Mouse (Mus musculus) C3H10T1/2 (cell line): Measurements from ENCODE around the gene Pald1. TPM values are rescaled to one million over a fixed set of nuclear protein-coding genes. Genes with fewer than 3 reads are reported as not detected.

Source experiments
- polyA plus RNA-seq, 2 experiments: library from polyadenylated mRNA; unstranded; fragments of >200 nt; fragmentation: generic; extraction: Trizol; gene quantifications; one replicate each; pipeline ENCODE4 v1.2.1; 2012; ENCODE audit warnings: missing spikeins in 2 of 2

Pald1 gene
- polyA plus RNA-seq: 10 to 100 TPM in 1 of 2 experiments, 1 to 10 TPM in 1; 4.8 to 10.1 TPM

DNA sequence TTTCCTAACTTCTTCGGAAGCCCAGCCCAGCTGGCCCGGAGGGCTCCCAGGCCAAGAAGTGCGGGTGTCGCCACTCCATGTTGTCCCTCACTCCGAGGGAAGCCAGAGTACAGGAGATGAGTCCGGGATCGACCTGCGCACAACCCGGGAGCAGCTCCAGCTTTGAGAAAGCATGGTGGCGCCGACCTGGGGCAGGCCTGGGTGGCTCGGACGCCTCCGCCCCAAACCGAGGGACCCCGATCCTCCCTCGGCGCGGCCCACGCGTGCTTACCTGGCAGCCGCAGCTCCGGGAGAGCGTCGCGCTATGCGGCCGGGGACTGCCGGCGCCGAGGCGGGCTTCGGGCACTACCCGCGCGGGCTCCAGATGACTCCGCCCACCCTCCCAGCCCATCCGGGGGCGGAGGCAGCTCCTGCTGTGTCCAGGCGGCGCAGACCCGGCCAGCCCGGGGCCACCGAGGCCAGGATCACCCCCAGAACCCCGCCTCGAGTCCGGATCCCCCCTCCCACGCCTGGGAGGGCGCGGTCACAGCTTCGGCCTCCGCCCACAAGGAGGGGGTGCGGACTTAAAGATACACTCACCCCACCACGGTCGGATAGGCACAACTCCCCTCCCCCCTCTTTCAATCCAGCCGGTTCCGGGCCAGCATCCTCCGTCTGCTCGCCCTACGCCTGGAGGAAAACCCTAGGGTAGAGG lies at the start of gene Pald1:
Gene Pald1 (minus strand): TSS at position 510 of the 694 bp plus-strand sequence.

DNA sequence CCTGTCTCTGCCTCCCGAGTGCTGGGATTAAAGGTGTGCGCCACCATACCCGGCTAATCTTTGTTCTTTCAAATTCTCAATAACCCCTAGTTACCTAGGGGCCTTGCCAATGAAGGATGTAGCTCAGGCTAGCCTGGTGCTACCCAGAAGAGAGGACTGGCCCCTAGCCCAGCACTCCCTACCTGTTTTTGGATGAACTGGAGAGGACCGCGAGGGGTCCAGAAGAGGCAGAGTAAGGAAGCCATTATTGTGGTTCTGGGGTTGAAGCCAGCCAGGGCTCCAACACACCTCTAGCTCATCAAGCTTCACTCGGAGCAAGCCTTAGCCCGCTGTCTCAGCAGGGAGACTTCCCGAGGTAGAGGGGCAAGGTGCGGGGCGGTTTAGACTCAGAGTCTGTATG lies 34.3 kb upstream of the Pald1 start, which contains the start of gene Nodal:
Gene Nodal (plus strand): TSS at position 301 of the 400 bp plus-strand sequence.

DNA sequence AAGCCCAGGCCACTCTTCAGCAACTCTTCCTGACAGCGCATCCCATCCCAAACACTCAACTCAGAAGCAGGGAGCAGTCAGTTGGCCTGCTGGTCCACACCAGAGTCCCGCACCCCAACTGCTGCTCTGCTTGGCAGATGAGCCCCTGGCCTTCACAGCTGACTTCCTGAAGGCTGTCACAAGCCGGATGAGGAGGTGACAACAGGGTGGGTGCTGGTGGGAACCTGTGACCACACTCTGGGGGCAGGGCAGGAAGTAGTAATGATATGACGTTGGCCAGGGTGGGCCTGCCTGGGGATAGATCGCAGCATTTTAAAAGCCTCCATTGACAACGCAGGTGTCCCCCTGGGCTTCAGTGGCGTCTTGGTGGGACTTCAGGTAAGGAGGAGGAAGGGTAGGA lies 85.9 kb downstream of the Pald1 start, which contains the start of gene Prf1:
Gene Prf1 (plus strand): TSS at position 357 of the 400 bp plus-strand sequence.

DNA sequence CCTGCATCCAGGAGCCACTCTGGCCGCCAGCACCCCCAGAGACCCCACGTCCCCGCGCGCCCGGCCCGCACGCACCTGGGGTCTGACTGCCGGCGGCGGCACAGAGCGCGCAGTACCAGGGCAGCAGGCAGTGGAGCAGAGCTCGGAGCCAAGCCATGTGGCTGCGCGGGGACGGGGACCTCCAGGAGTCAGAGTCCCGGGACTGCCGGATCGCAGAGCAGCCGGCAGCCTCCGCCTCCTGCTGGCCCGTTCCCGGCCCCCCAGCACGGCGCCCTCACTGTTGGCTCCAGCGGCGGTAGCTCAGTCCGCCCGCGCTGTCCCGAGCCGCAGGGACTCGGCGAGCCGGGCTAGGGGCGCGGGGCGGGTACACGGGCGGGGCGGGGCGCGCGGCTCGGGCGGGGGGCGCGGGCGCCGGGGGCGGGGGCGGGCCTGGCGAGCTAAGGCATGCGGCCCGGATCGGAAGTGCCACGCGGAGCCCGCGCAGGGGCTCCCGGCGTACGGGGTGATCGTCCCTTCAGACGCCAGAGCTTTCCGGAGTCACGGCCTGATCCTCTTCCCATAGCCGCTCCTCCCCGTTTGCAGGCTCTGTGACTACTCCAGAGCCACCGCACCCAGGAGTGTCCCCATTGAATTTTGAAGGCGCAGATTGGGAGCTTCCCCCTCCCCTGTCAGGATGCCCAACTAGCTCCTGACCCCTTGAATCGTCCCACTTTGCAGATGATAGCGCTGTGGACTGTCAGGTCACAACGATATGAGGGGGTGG lies 110.1 kb downstream of the Pald1 start, which contains the start of gene Adamts14:
Gene Adamts14 (minus strand): TSS at position 358 of the 763 bp plus-strand sequence.

Other genes starting within 250 kb of the Pald1 start
- gene Sgpl1, start 235.8 kb downstream of the Pald1 start, polyA plus RNA-seq: 10 to 100 TPM in 1 of 2 experiments, 1 to 10 TPM in 1; 8.2 to 44.7 TPM
- under 1 TPM; 0.04 to 0.09 TPM for gene Tbata, start 211.6 kb downstream of the Pald1 start, polyA plus RNA-seq
- 10 to 100 TPM in 1 of 2 experiments, 1 to 10 TPM in 1; 1.9 to 18.4 TPM for gene Adamts14, start 110.1 kb downstream of the Pald1 start, polyA plus RNA-seq
- not detected for gene Prf1, start 85.7 kb downstream of the Pald1 start, polyA plus RNA-seq
- not detected for gene Nodal, start 34.4 kb upstream of the Pald1 start, polyA plus RNA-seq
- 10 to 100 TPM; 27.2 to 43.0 TPM for gene Eif4ebp2, start 69.1 kb upstream of the Pald1 start, polyA plus RNA-seq
- gene Lrrc20, start 92.3 kb upstream of the Pald1 start, polyA plus RNA-seq: 1 to 10 TPM; 5.4 to 7.9 TPM
- gene Npffr1, start 212.0 kb upstream of the Pald1 start, polyA plus RNA-seq: under 1 TPM in 1 of 2 experiments, not detected in 1; 0.06 TPM